Mouse (Mus musculus) spleen, adult 2 months (tissue): ENCODE data around the gene Trip10. TPM values are rescaled to one million over a fixed set of nuclear protein-coding genes. Genes with fewer than 3 reads are reported as not detected.

Experiments
- DNase-seq, 2 experiments: peaks; one replicate each; pipeline versions ENCODE4 v3.0.0 to v3.0.0-alpha.2; 2012 to 2021; ENCODE audit warnings: low spot score in 2 of 2, low read depth in 1 of 2
- H3K27ac ChIP-seq: fragments of 200-500 bp; 2 replicates; pipeline ENCODE4 v1.5.1; 2012; ENCODE audit warnings: low read length, inconsistent platforms; ENCODE audit not compliant: insufficient read depth
- H3K27me3 ChIP-seq: fragments of 200-500 bp; 2 replicates; pipeline ENCODE4 v1.6.1; 2012; ENCODE audit warnings: mild to moderate bottlenecking, moderate library complexity, low read length, inconsistent platforms; ENCODE audit not compliant: control insufficient read depth, insufficient read depth
- H3K36me3 ChIP-seq: fragments of 200-500 bp; 2 replicates; pipeline ENCODE4 v1.6.1; 2012; ENCODE audit warnings: mild to moderate bottlenecking, low read length, inconsistent platforms; ENCODE audit not compliant: control insufficient read depth, insufficient read depth
- H3K4me1 ChIP-seq: fragments of 200-500 bp; 2 replicates; pipeline ENCODE4 v1.6.1; 2011; ENCODE audit warnings: inconsistent platforms; ENCODE audit not compliant: control insufficient read depth, insufficient read depth, insufficient read length
- H3K4me3 ChIP-seq: fragments of 200-500 bp; 2 replicates; pipeline ENCODE4 v1.5.1; 2011; ENCODE audit warnings: mild to moderate bottlenecking, inconsistent platforms; ENCODE audit not compliant: insufficient read depth, insufficient read length; ENCODE audit errors: extremely low read depth
- CTCF ChIP-seq: fragments of 200-500 bp; IDR thresholded peaks from 2 replicates; pipeline ENCODE4 v1.5.1; 2011; ENCODE audit warnings: mild to moderate bottlenecking, inconsistent platforms; ENCODE audit not compliant: insufficient read depth, insufficient read length, insufficient replicate concordance; ENCODE audit errors: extremely low read depth
- POLR2A ChIP-seq: fragments of 200-500 bp; IDR thresholded peaks from 2 replicates; pipeline ENCODE4 v1.6.1; 2011; ENCODE audit warnings: low read depth, low read length, inconsistent platforms
- WGBS: fragments of 180-500 bp; shearing (Covaris S2); methylation state at CpG from one replicate; pipeline ENCODE4 v1.1.7; 2018; 5-methylcytosine and 5-hydroxymethylcytosine counted together
- polyA plus RNA-seq: library from polyadenylated mRNA; depleted of rRNA; stranded (reverse); fragments of >200 nt; gene quantifications from 2 replicates; pipeline ENCODE4 v1.2.3, GENCODE M21; 2012

Trip10 gene
- polyA plus RNA-seq, 1 experiment = 10.5 TPM

DNA sequence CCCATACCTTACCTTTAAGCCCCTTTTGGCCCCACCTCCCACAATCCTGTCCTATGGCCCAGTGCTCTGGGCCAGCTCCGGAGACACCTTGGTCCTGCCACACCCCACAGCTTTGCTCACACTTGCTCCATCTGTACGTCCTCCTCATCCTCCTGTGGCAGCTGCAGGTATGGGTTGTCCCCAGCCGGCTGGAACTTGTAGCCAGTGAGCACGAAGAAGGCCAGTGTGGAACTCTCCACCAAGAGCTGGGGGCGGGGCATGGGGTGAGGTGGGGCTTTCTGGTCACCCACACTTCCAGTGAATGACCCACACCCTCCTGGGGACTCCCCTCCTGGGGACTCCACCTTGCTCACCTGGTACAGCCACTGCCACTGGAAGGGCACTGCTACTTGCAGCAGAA lies 13.5 kb upstream of the Trip10 start:
- WGBS = 97% methylated on average over 5 of the region's 5 CpGs
- TF ChIP-seq POLR2A = no peak
- TF ChIP-seq CTCF = no peak
- H3K4me3 ChIP-seq = no peak overlapping the region
- H3K36me3 ChIP-seq = peaks cover 34% of the 10 kb centered on the region
- H3K4me1 ChIP-seq = no peaks in the 10 kb centered on the region
- DNase-seq = no peak
- no peak overlapping the region for H3K27ac ChIP-seq
- H3K27me3 ChIP-seq = no peaks in the 10 kb centered on the region

DNA sequence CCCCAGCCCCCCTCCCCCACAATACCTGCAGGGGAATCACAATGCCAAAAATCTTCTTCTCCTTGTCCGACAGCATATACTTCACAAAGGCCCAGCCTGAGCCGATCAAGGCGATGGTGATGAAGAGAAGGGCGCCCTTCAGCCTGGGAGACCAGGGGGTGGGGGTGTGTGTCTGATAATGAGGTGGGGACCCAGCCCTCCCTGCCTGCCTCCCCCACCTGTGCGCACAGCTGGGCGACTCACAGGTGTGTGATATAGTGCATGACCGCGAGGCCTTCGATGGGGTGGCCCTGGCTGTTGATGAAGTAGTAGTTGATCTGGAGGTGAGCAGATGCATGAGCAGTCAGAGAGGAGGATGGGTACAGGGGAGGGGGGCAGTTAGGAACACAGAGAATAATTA lies 12.1 kb upstream of the Trip10 start:
- Histone ChIP-seq H3K4me3 (no peak overlapping the region), H3K27me3 (no peaks in the 10 kb centered on the region), H3K4me1 (no peaks in the 10 kb centered on the region), H3K36me3 (peaks cover 38% of the 10 kb centered on the region), H3K27ac (no peak overlapping the region)
- WGBS = 92% methylated on average over 9 of the region's 9 CpGs
- TF ChIP-seq POLR2A (no peak), CTCF (no peak)
- DNase-seq = no peak

DNA sequence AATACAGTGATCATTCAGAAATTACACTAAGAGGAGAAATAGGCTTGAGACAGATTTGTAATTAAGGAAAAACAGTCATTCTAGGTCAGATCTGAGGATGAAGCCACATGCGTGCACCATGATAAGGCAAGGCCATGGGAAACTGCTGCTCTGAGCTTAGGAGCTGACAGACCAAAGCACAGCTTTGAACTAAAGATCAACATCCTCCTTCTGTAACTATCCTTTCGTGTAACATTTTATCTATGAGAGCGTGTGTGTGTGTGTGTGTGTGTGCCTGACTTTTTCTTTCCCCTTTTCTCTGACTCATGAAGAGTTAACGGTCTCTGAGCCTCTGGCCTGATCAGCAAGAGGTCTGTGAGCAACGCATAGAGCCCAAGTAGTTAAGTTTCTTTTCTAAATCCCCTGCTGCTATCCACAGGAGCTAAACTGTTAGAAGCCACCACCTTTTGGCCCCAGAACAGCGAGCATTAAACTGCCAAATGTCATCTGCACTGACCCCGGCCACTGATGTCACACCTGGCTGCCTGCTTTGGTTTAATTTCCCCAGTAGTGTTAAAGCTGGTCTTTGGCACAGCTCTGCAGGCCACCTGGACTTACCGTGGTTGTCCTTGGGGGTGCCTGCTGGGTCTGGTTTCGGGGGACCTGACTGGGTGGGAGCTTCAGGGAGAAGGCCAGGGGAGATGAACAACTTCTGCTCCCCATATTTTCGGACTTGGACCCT lies 5.4 kb upstream of the Trip10 start:
- Histone ChIP-seq H3K27me3 (no peaks in the 10 kb centered on the region), H3K36me3 (peaks cover 15% of the 10 kb centered on the region), H3K4me3 (no peak overlapping the region), H3K27ac (no peak overlapping the region), H3K4me1 (peaks cover 10% of the 10 kb centered on the region; the same call in 1 of the 2 replicates)
- DNase-seq = no peak
- 86% methylated on average over 10 of the region's 10 CpGs for WGBS
- TF ChIP-seq POLR2A = no peak
- TF ChIP-seq CTCF = no peak

DNA sequence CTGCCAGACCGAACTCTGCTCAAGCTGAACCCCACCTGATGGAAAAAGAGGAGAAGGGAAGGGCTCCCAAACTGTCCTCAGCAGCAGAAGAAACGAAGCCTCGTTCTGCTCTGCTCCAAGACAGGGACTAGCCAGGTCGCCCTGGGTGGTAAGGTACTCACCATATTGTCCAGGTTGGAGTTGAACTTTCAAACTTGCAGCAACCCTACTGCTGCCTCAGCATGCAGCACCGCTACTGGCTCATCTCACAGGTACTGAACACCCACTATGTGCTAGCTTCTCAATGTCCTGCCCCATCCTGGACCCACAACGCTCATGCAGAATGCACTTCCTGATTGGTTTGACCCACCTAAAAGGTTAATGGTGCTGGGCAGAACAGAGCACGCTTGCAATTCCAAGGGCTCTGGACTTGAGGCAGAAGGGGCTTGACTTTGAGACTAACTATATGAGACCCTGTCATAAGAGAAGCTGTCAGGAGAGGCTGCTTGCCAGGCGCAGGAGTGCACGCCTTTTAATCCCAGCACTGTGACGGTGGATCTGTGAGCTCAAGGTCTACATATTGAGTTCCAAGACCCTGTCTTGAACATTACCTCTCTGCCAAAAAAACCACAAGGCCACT lies 3.8 kb upstream of the Trip10 start:
- 88% methylated on average over 10 of the region's 10 CpGs for WGBS
- no peak for DNase-seq
- Histone ChIP-seq H3K36me3 (peaks cover 15% of the 10 kb centered on the region), H3K27ac (no peak overlapping the region), H3K4me3 (no peak overlapping the region), H3K27me3 (no peaks in the 10 kb centered on the region), H3K4me1 (peaks cover 11% of the 10 kb centered on the region; the same call in 1 of the 2 replicates)
- no peak for TF ChIP-seq POLR2A
- no peak for TF ChIP-seq CTCF

DNA sequence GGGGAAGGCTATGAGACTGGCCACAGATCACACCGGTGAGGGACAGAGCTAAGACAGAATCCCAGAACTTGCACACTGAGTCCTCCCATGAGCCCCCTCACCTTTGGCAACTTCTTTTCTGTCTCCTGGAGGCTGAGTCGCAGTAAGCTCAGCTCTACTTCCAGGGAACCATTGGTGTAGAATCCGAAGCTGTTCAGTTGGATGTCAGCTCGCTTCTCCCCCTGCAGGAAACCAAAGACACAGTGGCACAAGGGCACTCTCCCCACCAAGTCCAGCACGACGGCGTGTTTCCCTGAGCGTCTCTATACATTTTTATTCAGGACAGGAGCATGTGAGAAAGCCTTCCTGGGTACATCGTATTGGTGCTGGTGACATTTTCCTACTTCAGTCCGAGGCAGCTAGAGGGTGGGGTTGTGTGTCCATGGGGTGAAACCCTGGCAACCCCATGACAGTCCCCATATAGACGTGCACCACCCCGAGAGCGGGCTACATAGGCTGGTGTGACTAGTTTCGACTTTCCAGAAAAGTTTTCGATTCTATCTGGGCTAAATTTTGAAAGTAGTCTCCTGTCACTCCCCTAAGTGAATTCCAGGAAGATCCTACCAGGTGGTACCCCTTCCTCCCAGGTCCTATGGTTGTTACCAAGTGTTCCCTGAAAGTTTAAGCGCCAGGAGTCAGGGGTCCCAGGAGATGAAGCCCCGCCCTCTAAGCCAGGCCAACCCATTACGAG lies 2.4 kb upstream of the Trip10 start:
- Histone ChIP-seq H3K4me1 (peaks cover 11% of the 10 kb centered on the region; the same call in 1 of the 2 replicates), H3K27me3 (no peaks in the 10 kb centered on the region), H3K36me3 (peaks cover 12% of the 10 kb centered on the region), H3K27ac (peak overlapping the region; percentile 73; the same call in 1 of the 2 replicates), H3K4me3 (peak overlapping the region; percentile 81)
- WGBS = 5% methylated on average over 18 of the region's 18 CpGs
- no peak for DNase-seq
- no peak for TF ChIP-seq POLR2A
- no peak for TF ChIP-seq CTCF

DNA sequence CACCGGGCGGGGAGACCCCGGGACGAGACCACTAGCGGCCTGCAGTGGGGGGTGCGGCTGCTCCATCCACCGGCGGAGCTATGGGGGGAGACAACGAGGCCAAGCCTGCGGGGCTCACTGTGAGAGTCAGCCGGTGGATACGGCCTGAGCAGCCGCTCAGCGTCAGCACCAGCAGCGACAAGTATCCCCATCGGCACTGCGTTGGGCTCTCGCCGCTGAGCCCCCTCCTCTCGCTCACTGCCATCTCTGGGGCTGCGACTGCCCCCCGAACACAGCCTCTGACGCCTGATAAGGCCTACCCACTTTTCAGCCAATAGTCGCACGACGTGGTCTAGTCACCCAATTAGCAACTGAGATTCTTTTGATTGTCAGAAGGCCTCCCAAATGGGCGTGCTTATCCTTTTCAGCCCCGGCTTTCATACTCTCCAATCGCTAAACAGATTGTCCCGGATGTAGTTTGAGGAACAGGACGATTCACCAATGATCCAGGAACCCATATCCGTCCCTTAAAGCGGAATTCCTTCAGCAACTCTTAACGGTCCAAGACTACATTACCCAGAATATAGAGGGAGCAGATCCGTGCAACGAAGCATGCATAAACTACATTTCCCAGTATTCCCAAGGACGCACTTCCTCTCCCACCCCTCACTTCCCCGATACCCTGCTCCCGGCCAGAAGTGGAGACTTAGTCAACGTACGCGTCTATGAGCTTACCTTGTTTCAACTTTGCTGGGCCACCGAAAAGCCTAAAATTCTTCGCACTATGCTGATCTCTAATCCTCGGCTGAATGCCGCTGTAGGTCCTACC lies 1.7 kb upstream of the Trip10 start:
- H3K27me3 ChIP-seq = no peaks in the 10 kb centered on the region
- under 1% methylated on average over 46 of the region's 46 CpGs for WGBS
- peak overlapping the region; percentile 81 for H3K4me3 ChIP-seq
- H3K4me1 ChIP-seq = peaks cover 11% of the 10 kb centered on the region; the same call in 1 of the 2 replicates
- H3K27ac ChIP-seq = peak overlapping the region; percentile 78
- peak; percentile 87 to 96 for DNase-seq
- peaks cover 8% of the 10 kb centered on the region for H3K36me3 ChIP-seq
- TF ChIP-seq CTCF (no peak), POLR2A (peak; percentile 62)
